8 mouse cellular contexts compared by ENCODE assay signal in genomic region chr8:11009431-11010071, GRCm38 (mm10). TPM values are rescaled to one million over a fixed set of nuclear protein-coding genes. Genes with fewer than 3 reads are reported as not detected.
DNase-seq lines count a peak whose midpoint lies in the region; ATAC-seq and TF ChIP-seq lines count a peak whose summit lies in the region.

No protein-coding gene starts in this region.

- H3K79me2 ChIP-seq in CH12.LX (replicated peaks; ENCODE audit: control insufficient read depth, extremely low read depth, insufficient read depth, poor library complexity, severe bottlenecking), result no peaks in the 10 kb centered on the region

- TF ChIP-seq POLR2A in CH12.LX (IDR thresholded peaks at IDR 0.05; ENCODE audit: low read depth, low read length), result no peak
- TF ChIP-seq POLR2A in thymus, adult 2 months (IDR thresholded peaks at IDR 0.05; ENCODE audit: control insufficient read depth, extremely low read depth, insufficient read depth, low read length, poor library complexity), result 0 out of 2 replicates have a peak, but pooled peaks have one; percentile 24

- peaks cover 28% of the 10 kb centered on the region for H3K9me3 ChIP-seq in CH12.LX (replicated peaks; ENCODE audit: low read length)
- H3K9me3 ChIP-seq in forebrain, embryonic 10.5 days, result no peaks in the 10 kb centered on the region
- no peaks in the 10 kb centered on the region for H3K9me3 ChIP-seq in lung, embryonic 15.5 days

- no peaks in the 10 kb centered on the region for H3K27me3 ChIP-seq in CH12.LX (replicated peaks)
- H3K27me3 ChIP-seq in forebrain, embryonic 10.5 days (ENCODE audit: poor library complexity, severe bottlenecking), result peaks cover 50% of the 10 kb centered on the region
- peaks cover 3% of the 10 kb centered on the region; the same call in 1 of the 2 replicates for H3K27me3 ChIP-seq in lung, embryonic 15.5 days
- no peaks in the 10 kb centered on the region for H3K27me3 ChIP-seq in thymus, adult 2 months (ENCODE audit: control insufficient read depth, insufficient read depth, low read length)

- no peak for TF ChIP-seq RAD21 in CH12.LX (IDR thresholded peaks at IDR 0.05; ENCODE audit: low read depth, low read length)

- TF ChIP-seq EP300 in CH12.LX (IDR thresholded peaks at IDR 0.05; ENCODE audit: low read length), result no peak

- H3K27ac ChIP-seq in CH12.LX (ENCODE audit: insufficient read depth, low read depth), result peak overlapping the region; percentile 13; the same call in 1 of the 2 replicates
- H3K27ac ChIP-seq in forebrain, embryonic 10.5 days, result peak overlapping the region; percentile 99
- H3K27ac ChIP-seq in lung, embryonic 15.5 days, result peak overlapping the region; percentile 98
- peak overlapping the region; percentile 32; the same call in 1 of the 2 replicates for H3K27ac ChIP-seq in thymus, adult 2 months (ENCODE audit: control insufficient read depth, insufficient read depth, low read length)

- H3K4me2 ChIP-seq in CH12.LX (ENCODE audit: insufficient read depth, low read depth, poor library complexity, severe bottlenecking), result peak overlapping the region; percentile 67
- peak overlapping the region; percentile 91 for H3K4me2 ChIP-seq in lung, embryonic 15.5 days

- DNase-seq in CH12.LX (ENCODE audit: extremely low read depth), result no peak
- DNase-seq in brain, adult 2 months (ENCODE audit: low read depth, low spot score), result peak; percentile 95
- peak; percentile 82 for DNase-seq in forebrain, embryonic 10.5 days (ENCODE audit: extremely low spot score, low spot score)
- DNase-seq in heart, postnatal 10 days, result peak; percentile 79 to 81
- peak; percentile 68 for DNase-seq in large intestine, adult 2 months (ENCODE audit: low read depth, low spot score)
- peak; percentile 70 for DNase-seq in ovary, adult 18-20 months (ENCODE audit: low spot score)
- peak; percentile 58 for DNase-seq in thymus, adult 2 months

- ATAC-seq in lung, embryonic 15.5 days (ENCODE audit: borderline replicate concordance, extremely low read depth, low FRiP score, low TSS enrichment), result peak; percentile 64

- peaks cover 2 to 10% of the 10 kb centered on the region in 2 experiments; a peak in 1 of 4 replicates for H3K4me1 ChIP-seq in CH12.LX (ENCODE audit: control insufficient read depth in 1 of 2, insufficient read depth in 2 of 2)
- peaks cover 76% of the 10 kb centered on the region for H3K4me1 ChIP-seq in forebrain, embryonic 10.5 days
- H3K4me1 ChIP-seq in lung, embryonic 15.5 days, result peaks cover 40% of the 10 kb centered on the region
- H3K4me1 ChIP-seq in thymus, adult 2 months (replicated peaks; ENCODE audit: control insufficient read depth, insufficient read depth, low read length), result peaks cover 13% of the 10 kb centered on the region

- TF ChIP-seq CTCF in CH12.LX (conservative IDR thresholded peaks at IDR 0.05 in 1 of 2, IDR thresholded peaks at IDR 0.05 in 1 of 2; ENCODE audit: low read depth in 2 of 2, low read length in 2 of 2), result no peak
- TF ChIP-seq CTCF in thymus, adult 2 months (IDR thresholded peaks at IDR 0.05; ENCODE audit: borderline replicate concordance, control insufficient read depth, extremely low read depth, insufficient read depth, low read length, poor library complexity), result no peak

- peak overlapping the region in 2 of 3 experiments; percentile 53 to 71 for H3K4me3 ChIP-seq in CH12.LX (replicated peaks in 1 of 3; ENCODE audit: low read depth in 2 of 3, low read length in 2 of 3, poor library complexity in 1 of 3)
- peak overlapping the region; percentile 89 for H3K4me3 ChIP-seq in forebrain, embryonic 10.5 days
- peak overlapping the region; percentile 68 for H3K4me3 ChIP-seq in lung, embryonic 15.5 days
- peak overlapping the region; percentile 78 for H3K4me3 ChIP-seq in thymus, adult 2 months (ENCODE audit: control insufficient read depth, insufficient read depth, low read length)

- H3K9ac ChIP-seq in CH12.LX (ENCODE audit: insufficient read depth, low read depth), result peak overlapping the region; percentile 70
- H3K9ac ChIP-seq in lung, embryonic 15.5 days, result peak overlapping the region; percentile 85

- in situ Hi-C loops in CH12.LX (cut with MboI; ENCODE audit: low pct_ligation_motif_present, low pct_unique_long_range_greater_than_20kb, low sequenced_read_pairs), result loop anchor here (10.0 kb wide), 1 partner anchor 425 kb away; no protein-coding TSS in a partner anchor

- H3K36me3 ChIP-seq in CH12.LX (replicated peaks in 1 of 2; ENCODE audit: control insufficient read depth in 1 of 2, insufficient read depth in 1 of 2, low read length in 1 of 2), result peaks cover 0 to 1% of the 10 kb centered on the region in 2 experiments
- H3K36me3 ChIP-seq in forebrain, embryonic 10.5 days (replicated peaks), result peaks cover 23% of the 10 kb centered on the region
- no peaks in the 10 kb centered on the region for H3K36me3 ChIP-seq in lung, embryonic 15.5 days
- no peaks in the 10 kb centered on the region for H3K36me3 ChIP-seq in thymus, adult 2 months (ENCODE audit: control insufficient read depth, insufficient read depth, low read length)

- under 1% methylated on average over 62 of the region's 62 CpGs for WGBS in forebrain, embryonic 10.5 days
- WGBS in large intestine, adult 2 months, result 1% methylated on average over 62 of the region's 62 CpGs
- 1% methylated on average over 62 of the region's 62 CpGs for WGBS in lung, embryonic 15.5 days
- 1% methylated on average over 62 of the region's 62 CpGs for WGBS in thymus, adult 2 months

- intact Hi-C loops in heart, postnatal 10 days (cut with DNase I), result loop anchor here (2.0 to 5.0 kb wide), 4 partner anchors 89 to 357 kb away; no protein-coding TSS in a partner anchor

- dilution Hi-C loops in CH12.LX (cut with MboI; ENCODE audit: extremely low pct_ligation_motif_present, extremely low pct_unique_long_range_greater_than_20kb, low sequenced_read_pairs), result no loop called here

TF ChIP-seq in CH12.LX, 34 proteins besides CTCF, POLR2A, EP300 and RAD21:
- TF ChIP-seq POLR2AphosphoS2 (IDR thresholded peaks at IDR 0.05; ENCODE audit: low read depth, low read length), result no peak
- TF ChIP-seq MXI1 (IDR thresholded peaks at IDR 0.05; ENCODE audit: low read depth, low read length), result 0 out of 2 replicates have a peak, but pooled peaks have one; percentile 7

RNA-seq across cellular contexts. Expression of gene Irs2, which starts 1.3 kb away (rescaled TPM):
- total RNA-seq in CH12.LX (2012; rRNA removed), result 1.0 and 1.1 TPM in 2 replicates
- total RNA-seq in CH12.LX (2014; rRNA removed), result not detected in 2 replicates
- 0.18 and 0.24 TPM in 2 replicates for polyA plus RNA-seq in CH12.LX (2012; ENCODE audit: insufficient read length, low read depth)
- 5.7 and 6.1 TPM in 2 replicates for polyA plus RNA-seq in forebrain, embryonic 10.5 days (2016; fragmentation: Nextera tagmentation; extraction: Ambion mirVana)
- 10 to 100 TPM; 17.7 to 22.0 TPM for total RNA-seq in heart, postnatal 10 days (2021)
- polyA plus RNA-seq in large intestine, adult 2 months (2012; rRNA removed), result 5.9 and 11.2 TPM in 2 replicates
- 4.1 TPM in 2 replicates for polyA plus RNA-seq in lung, embryonic 15.5 days (2015; fragmentation: Nextera tagmentation; extraction: Ambion mirVana)
- 17.1 and 20.4 TPM in 2 replicates for polyA plus RNA-seq in thymus, adult 2 months (2012; rRNA removed)

Comparison
In these comparisons a context has a peak if more than half of its experiments do, and no peak if none do; other contexts are left out.
1. H3K27ac ChIP-seq: peak in every context shown above with its lines; median percentile 99 in forebrain, embryonic 10.5 days; 98 in lung, embryonic 15.5 days; 32 in thymus, adult 2 months; 13 in CH12.LX.